Mouse (Mus musculus) CH12.LX (cell line): ENCODE results near the gene A830031A19Rik. TPM values are rescaled to one million over a fixed set of nuclear protein-coding genes. Genes with fewer than 3 reads are reported as not detected.

ENCODE experiments used
- DNase-seq: peaks from one replicate; pipeline ENCODE4 v3.0.0-alpha.2; 2013; ENCODE audit errors: extremely low read depth
- H3K27ac ChIP-seq: 2 replicates; pipeline ENCODE4 v1.5.1; 2012; ENCODE audit warnings: low read depth, mild to moderate bottlenecking, control low read depth, moderate library complexity; ENCODE audit not compliant: insufficient read depth
- H3K27me3 ChIP-seq: replicated peaks from 2 replicates; pipeline ENCODE3; 2012; ENCODE audit warnings: inconsistent platforms
- H3K36me3 ChIP-seq, 2 experiments: replicated peaks in 1 of 2; 2 replicates each; pipeline versions ENCODE3 to v1.6.1; 2012; ENCODE audit warnings: inconsistent platforms in 1 of 2, low read length in 1 of 2, mild to moderate bottlenecking in 1 of 2, mixed read lengths in 1 of 2, moderate library complexity in 1 of 2; ENCODE audit not compliant: control insufficient read depth in 1 of 2, insufficient read depth in 1 of 2
- H3K4me1 ChIP-seq, 2 experiments: 2 replicates each; pipeline ENCODE4 v1.6.1; 2012; ENCODE audit warnings: inconsistent platforms in 1 of 2, moderate library complexity in 1 of 2; ENCODE audit not compliant: insufficient read depth in 2 of 2, control insufficient read depth in 1 of 2
- H3K4me2 ChIP-seq: 2 replicates; pipeline ENCODE4 v1.6.1; 2012; ENCODE audit warnings: low read depth, mild to moderate bottlenecking, control low read depth; ENCODE audit not compliant: poor library complexity, insufficient read depth, severe bottlenecking
- H3K4me3 ChIP-seq, 3 experiments: fragments of 150-350 bp in 1 of 3; sonication (generic) in 1 of 3; replicated peaks in 1 of 3; 2 replicates each; pipeline versions ENCODE3 to v1.5.1; 2011 to 2012; ENCODE audit warnings: low read depth in 2 of 3, low read length in 2 of 3, mild to moderate bottlenecking in 2 of 3, moderate library complexity in 2 of 3, control low read depth in 1 of 3, improper control_type of control experiment in 1 of 3, inconsistent platforms in 1 of 3, mixed read lengths in 1 of 3; ENCODE audit not compliant: poor library complexity in 1 of 3
- H3K79me2 ChIP-seq: replicated peaks from 2 replicates; pipeline ENCODE4 v1.6.1; 2012; ENCODE audit warnings: mild to moderate bottlenecking, moderate library complexity; ENCODE audit not compliant: control insufficient read depth, poor library complexity, insufficient read depth, severe bottlenecking; ENCODE audit errors: extremely low read depth
- H3K9ac ChIP-seq: 2 replicates; pipeline ENCODE4 v1.6.1; 2012; ENCODE audit warnings: low read depth, mild to moderate bottlenecking, control low read depth, moderate library complexity; ENCODE audit not compliant: insufficient read depth
- H3K9me3 ChIP-seq: replicated peaks from 2 replicates; pipeline ENCODE3; 2012; ENCODE audit warnings: low read length, inconsistent platforms, mixed read lengths
- ELF1 ChIP-seq: IDR thresholded peaks from 2 replicates; pipeline ENCODE4 v1.6.1; 2014; ENCODE audit warnings: low read depth, mild to moderate bottlenecking, inconsistent platforms, low read length, improper control_type of control experiment
- EP300 ChIP-seq: IDR thresholded peaks from 2 replicates; pipeline ENCODE4 v1.6.1; 2011; ENCODE audit warnings: low read length, improper control_type of control experiment
- ETS1 ChIP-seq: conservative IDR thresholded peaks from 2 replicates; pipeline ENCODE4 v1.6.1; 2012; ENCODE audit warnings: low read depth, mild to moderate bottlenecking, inconsistent platforms, low read length, improper control_type of control experiment, moderate library complexity
- GABPA ChIP-seq: IDR thresholded peaks from 2 replicates; pipeline ENCODE4 v1.6.1; 2012; ENCODE audit warnings: low read depth, low read length, improper control_type of control experiment, inconsistent platforms; ENCODE audit not compliant: insufficient replicate concordance
- MAX ChIP-seq: IDR thresholded peaks from 2 replicates; pipeline ENCODE4 v1.6.1; 2011; ENCODE audit warnings: low read length, improper control_type of control experiment
- MEF2A ChIP-seq: IDR thresholded peaks from 2 replicates; pipeline ENCODE4 v1.6.1; 2014; ENCODE audit warnings: low read depth, mild to moderate bottlenecking, inconsistent platforms, low read length, improper control_type of control experiment, borderline replicate concordance
- POLR2A ChIP-seq: IDR thresholded peaks from 2 replicates; pipeline ENCODE4 v1.6.1; 2011; ENCODE audit warnings: low read depth, mild to moderate bottlenecking, improper control_type of control experiment, low read length
- RCOR1 ChIP-seq: conservative IDR thresholded peaks from 2 replicates; pipeline ENCODE4 v1.6.1; 2012; ENCODE audit warnings: low read depth, mild to moderate bottlenecking, inconsistent platforms, low read length, improper control_type of control experiment
- SIN3A ChIP-seq: IDR thresholded peaks from 2 replicates; pipeline ENCODE4 v1.6.1; 2012; ENCODE audit warnings: low read length, improper control_type of control experiment, inconsistent platforms
- TBP ChIP-seq: conservative IDR thresholded peaks from 2 replicates; pipeline ENCODE4 v1.6.1; 2011; ENCODE audit warnings: low read depth, low read length, improper control_type of control experiment
- UBTF ChIP-seq: IDR thresholded peaks from 2 replicates; pipeline ENCODE4 v1.6.1; 2012; ENCODE audit warnings: low read depth, mild to moderate bottlenecking, inconsistent platforms, low read length, improper control_type of control experiment, moderate library complexity
- ZKSCAN1 ChIP-seq: IDR thresholded peaks from 2 replicates; pipeline ENCODE4 v1.6.1; 2012; ENCODE audit warnings: low read depth, inconsistent platforms, low read length, improper control_type of control experiment, borderline replicate concordance
- dilution Hi-C: fragments of 300-500 bp; cut with MboI; formaldehyde crosslinking; loops from 2 replicates; pipeline ENCODE4 v1.14.3; 2020; ENCODE audit warnings: low sequenced_read_pairs; ENCODE audit not compliant: extremely low pct_unique_long_range_greater_than_20kb, extremely low pct_ligation_motif_present
- in situ Hi-C: fragments of 300-500 bp; cut with MboI; formaldehyde crosslinking; loops from 3 replicates; pipeline ENCODE4 v1.14.3; 2019; ENCODE audit warnings: low sequenced_read_pairs, low pct_ligation_motif_present, low pct_unique_long_range_greater_than_20kb, mixed read lengths
- polyA plus RNA-seq: library from polyadenylated mRNA; unstranded; fragments of >175 nt; gene quantifications from 2 replicates; pipeline ENCODE4 v1.2.1, GENCODE M21; 2012; ENCODE audit warnings: low read depth; ENCODE audit not compliant: insufficient read length
- total RNA-seq, 2 experiments: library from RNA; depleted of rRNA; stranded (reverse); fragments of 300-350 nt in 1 of 2; fragments of >200 nt in 1 of 2; gene quantifications; 2 replicates each; pipeline ENCODE4 v1.2.3; 2012 to 2014

The A830031A19Rik gene
- total and polyA plus RNA-seq, 3 experiments: not detected

GRCm38 (mm10) chr11:24083423-24083822, 8.6 kb upstream of the A830031A19Rik start:
- H3K4me2 ChIP-seq: peak overlapping the region; percentile 14
- dilution Hi-C loops: no loop called here
- H3K4me1 ChIP-seq: peaks cover 10 to 48% of the 10 kb centered on the region in 2 experiments; a peak in 3 of 4 replicates
- TF ChIP-seq EP300 (peak; percentile 33; the same call in 1 of the 2 replicates), POLR2A (no peak)
- no peak overlapping the region; the same call in 1 of the 2 replicates for H3K27ac ChIP-seq
- DNase-seq: peak; percentile 45
- H3K9me3 ChIP-seq: no peaks in the 10 kb centered on the region
- in situ Hi-C loops: loop anchor here (5.0 to 10.0 kb wide), 2 partner anchors 114 to 161 kb away; no protein-coding TSS in a partner anchor
- no peak overlapping the region; the same call in 1 of the 2 replicates for H3K9ac ChIP-seq
- H3K79me2 ChIP-seq: no peaks in the 10 kb centered on the region; the same call in 1 of the 2 replicates
- peak overlapping the region in 2 of 3 experiments; percentile 76 to 77 for H3K4me3 ChIP-seq
- H3K27me3 ChIP-seq: no peaks in the 10 kb centered on the region
- H3K36me3 ChIP-seq: peaks cover 5 to 39% of the 10 kb centered on the region in 2 experiments

- TF ChIP-seq ELF1: no peak
- TF ChIP-seq TBP: 0 out of 2 replicates have a peak, but pooled peaks have one; percentile 12
- no peak for TF ChIP-seq RCOR1
- no peak for TF ChIP-seq ETS1
- TF ChIP-seq GABPA: no peak
- no peak for TF ChIP-seq MEF2A
- no peak for TF ChIP-seq ZKSCAN1
- TF ChIP-seq UBTF: no peak
- TF ChIP-seq EP300: no peak
- Histone ChIP-seq H3K27ac (no peak overlapping the region), H3K9me3 (no peaks in the 10 kb centered on the region), H3K79me2 (no peaks in the 10 kb centered on the region; the same call in 1 of the 2 replicates), H3K4me1 (peaks cover 10 to 44% of the 10 kb centered on the region in 2 experiments; a peak in 3 of 4 replicates), H3K4me2 (peak overlapping the region; percentile 14; the same call in 1 of the 2 replicates), H3K27me3 (no peaks in the 10 kb centered on the region), H3K9ac (no peak overlapping the region), H3K36me3 (peaks cover 5 to 36% of the 10 kb centered on the region in 2 experiments), H3K4me3 (peak overlapping the region in 2 of 3 experiments; percentile 76 to 77)
- no peak for DNase-seq
- in situ Hi-C loops (loop anchor here (5.0 to 10.0 kb wide), 2 partner anchors 114 to 162 kb away; no protein-coding TSS in a partner anchor), dilution Hi-C loops (no loop called here)
Observed at GRCm38 (mm10) chr11:24083076-24083405, 8.2 kb upstream of the A830031A19Rik start.

GRCm38 (mm10) chr11:24082385-24083075, 7.7 kb upstream of the A830031A19Rik start:
- peaks cover 5 to 31% of the 10 kb centered on the region in 2 experiments for H3K36me3 ChIP-seq
- peak overlapping the region in 2 of 3 experiments; percentile 76 to 77 for H3K4me3 ChIP-seq
- peaks cover 10 to 39% of the 10 kb centered on the region in 2 experiments; a peak in 3 of 4 replicates for H3K4me1 ChIP-seq
- H3K4me2 ChIP-seq: peak overlapping the region; percentile 98; the same call in 1 of the 2 replicates
- peak; percentile 43 for DNase-seq
- H3K27ac ChIP-seq: no peak overlapping the region
- TF ChIP-seq EP300 (0 out of 2 replicates have a peak, but pooled peaks have one; percentile 31), POLR2A (no peak), SIN3A (peak; percentile 47; the same call in 1 of the 2 replicates), MAX (no peak)
- H3K79me2 ChIP-seq: no peaks in the 10 kb centered on the region; the same call in 1 of the 2 replicates
- H3K9me3 ChIP-seq: no peaks in the 10 kb centered on the region
- dilution Hi-C loops (no loop called here), in situ Hi-C loops (loop anchor here (5.0 to 10.0 kb wide), 2 partner anchors 115 to 162 kb away; no protein-coding TSS in a partner anchor)
- H3K27me3 ChIP-seq: no peaks in the 10 kb centered on the region
- no peak overlapping the region; the same call in 1 of the 2 replicates for H3K9ac ChIP-seq
